Mouse (Mus musculus) ZHBTc4 (cell line): ENCODE measurements around the gene Creld1.
A peak's percentile ranks its signal among the peaks of the same experiment; 100 is the strongest.

ENCODE experiments used
- DNase-seq: peaks from one replicate; pipeline ENCODE4 v3.0.0-alpha.2; 2011; ENCODE audit warnings: low read depth, low spot score

Gene Creld1

DNA sequence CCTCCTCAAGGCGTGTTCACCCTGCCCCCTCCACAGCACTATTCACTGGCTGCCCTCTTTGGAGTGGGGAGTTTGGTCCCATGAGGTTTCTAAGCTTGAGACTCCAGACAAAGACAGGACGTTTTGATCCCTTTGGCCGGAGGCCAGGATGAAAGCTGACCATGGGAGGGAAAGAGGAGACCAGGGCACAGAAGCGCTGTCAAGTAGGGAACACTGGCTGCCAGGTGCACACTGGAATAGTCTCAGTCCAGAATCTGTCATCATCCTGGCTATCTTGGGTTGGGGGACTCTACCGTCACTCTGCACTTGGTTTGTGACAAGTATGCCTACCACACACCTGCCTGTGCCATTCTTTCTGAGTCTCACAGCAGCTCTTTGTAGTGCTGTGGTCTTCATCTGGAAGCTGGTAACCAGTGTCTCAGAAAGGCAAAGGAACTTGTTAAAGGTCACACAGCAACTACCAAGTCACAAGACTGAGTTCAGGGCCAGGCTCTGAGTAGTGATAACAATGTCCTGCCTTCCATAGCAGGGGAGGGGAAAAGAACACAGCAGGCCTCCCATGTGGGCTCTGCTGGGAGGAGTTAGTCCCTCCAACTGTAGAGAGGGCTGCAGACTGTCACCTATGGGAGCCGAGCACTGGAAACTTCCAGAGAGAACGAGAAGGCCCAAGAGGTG lies 25.3 kb downstream of the Creld1 start:
- peak; percentile 78 for DNase-seq

DNA sequence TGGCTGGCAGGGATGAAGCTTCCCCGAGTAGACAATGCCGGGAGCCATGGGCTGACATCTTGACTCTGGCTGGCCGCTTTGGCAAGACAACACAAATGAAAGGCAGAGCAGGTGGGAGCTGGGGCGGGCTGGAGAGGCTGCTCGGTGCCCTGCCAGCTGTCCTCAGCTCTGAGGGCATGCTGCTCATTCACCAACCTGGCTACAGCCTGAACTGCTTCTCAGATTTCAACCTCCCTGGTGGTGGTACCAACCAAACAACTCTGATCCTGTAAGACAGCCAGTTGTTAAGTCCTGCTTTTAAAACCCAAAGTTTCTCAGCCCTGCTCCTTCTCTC lies 25.8 kb downstream of the Creld1 start:
- DNase-seq = no peak

DNA sequence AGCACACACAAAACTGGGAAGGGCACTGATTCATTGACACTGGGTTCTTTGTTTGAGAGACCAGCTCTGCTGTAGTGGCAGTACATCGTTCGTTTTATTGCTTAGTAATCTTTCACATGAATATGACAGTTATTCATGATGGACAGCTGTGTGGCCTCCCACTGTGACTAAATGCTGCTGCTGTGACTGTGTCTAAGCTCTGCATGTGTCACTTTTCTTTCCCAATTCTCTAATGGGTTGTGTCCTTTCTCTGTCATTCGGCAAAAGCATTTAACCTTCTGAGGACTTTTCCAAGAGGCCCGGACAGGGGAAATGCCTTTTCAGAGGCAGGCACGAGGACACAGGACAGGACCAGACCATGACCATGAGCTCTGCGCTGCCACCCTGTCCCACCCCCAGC lies 30.8 kb downstream of the Creld1 start:
- DNase-seq = no peak

DNA sequence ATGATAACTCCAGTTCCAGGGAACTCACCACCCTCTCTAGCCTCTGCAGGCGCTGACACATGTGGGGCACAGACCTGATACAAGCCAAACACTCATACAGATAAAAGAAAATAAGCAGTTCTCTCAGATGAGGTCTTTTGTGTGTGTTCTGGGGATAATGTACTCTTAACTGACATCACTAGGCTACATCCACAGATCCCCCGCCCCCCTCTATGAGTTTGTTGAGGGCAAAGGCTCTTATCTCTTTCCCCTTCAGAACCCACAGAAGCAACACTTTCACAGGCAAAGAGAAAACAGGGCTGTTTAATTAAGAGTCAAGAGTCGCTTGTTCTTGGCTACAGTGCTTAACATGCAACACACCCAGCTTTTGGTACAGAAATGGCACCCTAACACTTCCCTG lies 31.5 kb downstream of the Creld1 start:
- no peak for DNase-seq

DNA sequence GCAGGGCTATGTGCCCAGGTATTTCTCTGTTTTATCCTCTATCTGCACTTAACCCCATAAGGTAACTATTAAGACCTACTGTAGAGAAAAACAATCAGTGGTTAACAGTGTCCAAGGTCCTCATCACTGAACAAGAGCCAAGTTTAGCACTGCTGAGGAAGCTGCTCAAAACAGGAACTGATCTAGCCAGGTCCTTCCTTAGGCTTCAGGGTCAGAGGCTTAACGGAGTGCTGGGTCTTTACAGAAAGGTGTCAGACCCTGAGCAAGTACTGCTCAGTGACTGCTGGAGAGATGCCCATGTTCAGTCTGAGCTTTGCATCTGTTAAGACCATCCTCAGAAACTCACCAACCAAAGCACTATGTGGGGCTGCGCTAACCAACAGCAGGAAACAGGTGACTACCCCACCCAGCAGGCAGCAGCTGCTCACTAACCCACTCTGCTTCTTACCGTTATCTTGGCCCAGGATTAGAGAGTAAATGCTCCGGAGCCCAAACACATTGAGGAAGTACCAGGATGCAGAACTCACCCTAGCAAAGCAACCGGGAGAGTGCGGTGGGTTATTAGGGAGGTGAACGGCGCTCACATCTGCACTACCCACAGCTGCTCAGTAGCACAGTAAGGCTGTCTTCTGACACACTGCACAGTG lies 34.5 kb downstream of the Creld1 start:
- DNase-seq = no peak

DNA sequence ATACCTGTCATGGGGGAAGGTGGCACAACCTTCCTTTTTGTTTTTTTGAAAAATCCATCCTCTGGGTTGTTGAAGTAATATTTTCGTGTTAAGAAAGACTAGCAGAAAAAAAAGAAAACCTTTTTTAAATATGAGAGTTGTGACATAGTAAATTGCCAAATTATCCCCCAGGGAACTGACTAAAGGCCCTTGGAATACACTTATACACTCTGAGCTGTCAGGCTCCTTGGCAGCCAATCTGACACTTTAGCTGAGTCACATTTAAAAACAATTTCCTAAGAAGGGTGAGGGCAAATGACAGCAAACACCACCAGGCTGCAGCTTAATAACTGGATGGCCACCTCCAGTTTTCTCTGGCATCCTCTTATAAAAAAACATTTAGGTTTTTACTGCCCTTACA lies 39.2 kb downstream of the Creld1 start:
- no peak for DNase-seq

DNA sequence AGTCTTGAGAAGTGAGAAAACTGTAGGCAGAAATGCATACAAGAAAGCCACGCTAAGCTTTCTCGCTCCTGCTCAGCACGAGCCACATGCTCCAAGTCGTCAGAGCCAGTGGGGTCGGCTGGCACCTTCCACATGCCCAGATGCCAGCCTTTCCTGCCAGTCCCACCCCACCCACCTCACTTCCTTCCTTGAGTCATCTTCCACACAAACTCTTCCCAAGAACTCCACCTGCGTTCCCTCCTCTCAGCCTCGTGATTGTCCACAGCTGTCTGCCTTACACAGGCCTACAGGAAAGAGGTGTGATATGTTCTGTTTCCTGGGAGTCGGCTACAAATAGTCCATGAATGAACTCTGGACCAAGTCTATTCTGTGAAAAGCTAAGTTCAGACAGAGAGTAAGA lies 40.3 kb downstream of the Creld1 start:
- no peak for DNase-seq

DNA sequence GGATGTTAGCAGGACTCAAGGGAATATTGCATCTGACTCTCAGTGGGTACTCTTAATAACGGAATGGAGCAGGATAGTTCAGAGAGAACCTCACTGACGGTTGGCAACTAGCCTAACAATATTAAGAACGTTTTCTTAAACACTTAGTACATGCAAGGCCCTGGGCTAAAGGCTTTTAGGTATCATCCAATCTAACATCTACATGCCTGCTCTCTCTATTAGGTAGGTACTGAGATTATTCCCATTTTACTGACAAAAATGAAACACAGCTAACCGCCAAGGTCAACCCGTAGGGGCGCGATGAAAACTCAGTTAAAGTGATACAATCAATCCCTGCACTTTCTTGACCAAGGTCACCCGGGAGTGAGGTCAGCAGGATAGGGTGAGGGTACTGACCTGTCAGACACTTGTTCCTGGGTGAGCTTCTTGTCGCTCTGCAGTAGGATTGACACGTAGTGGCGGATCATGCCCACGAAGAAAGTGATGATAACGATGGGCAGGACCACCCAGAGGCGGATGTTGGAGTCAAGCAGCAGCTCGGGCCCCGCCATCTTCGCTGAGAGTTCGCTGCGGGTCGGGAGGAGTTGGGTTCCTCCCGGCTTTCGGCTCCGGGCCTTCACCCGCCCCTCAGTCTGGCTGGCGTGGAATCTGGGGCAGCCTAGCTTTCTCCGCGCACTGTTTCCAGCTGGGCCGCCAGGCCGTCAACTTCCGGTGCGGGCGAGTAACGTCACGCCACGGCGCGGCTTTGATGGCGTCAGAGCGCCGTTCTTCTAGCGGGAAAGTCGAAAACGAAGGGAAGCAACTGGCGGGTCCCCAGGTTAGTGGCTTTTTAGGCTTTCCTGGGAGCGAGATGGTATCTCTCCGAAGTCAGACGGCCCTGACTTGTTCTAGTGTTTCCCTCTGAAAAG lies 48.1 kb downstream of the Creld1 start, which contains the start of the genes Emc3 and Fancd2:
Emc3 (minus strand) TSS at position 721 of the 908 bp plus-strand sequence.
Fancd2 (plus strand) TSS at position 751 of the 908 bp plus-strand sequence.
- peak; percentile 96 for DNase-seq

DNA sequence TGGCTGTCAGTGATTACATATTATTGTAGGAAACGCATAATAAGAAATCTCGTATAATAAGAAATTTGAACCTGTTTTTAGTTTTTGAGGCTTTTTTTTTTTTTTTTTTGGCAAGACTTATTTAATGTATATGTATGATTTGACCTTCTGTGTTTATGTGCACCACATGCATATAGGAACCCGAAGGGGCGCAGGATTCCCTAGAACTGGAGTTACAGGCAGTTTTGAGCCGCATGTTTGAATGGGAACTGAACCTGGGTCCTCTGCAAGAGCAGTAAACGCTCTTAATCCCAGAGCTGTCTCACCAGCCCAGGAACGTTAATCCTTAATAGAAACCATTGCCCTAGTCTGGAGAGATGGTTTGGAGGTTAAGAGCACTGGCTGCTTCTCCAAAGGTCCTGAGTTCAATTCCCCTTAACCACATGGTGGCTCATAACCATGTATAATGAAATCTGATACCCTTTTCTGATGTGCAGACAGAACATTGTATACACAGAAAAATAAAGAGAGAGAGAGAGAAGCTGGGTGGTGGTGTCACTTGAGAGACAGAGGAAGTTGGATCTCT lies 48.8 kb downstream of the Creld1 start:
- no peak for DNase-seq

DNA sequence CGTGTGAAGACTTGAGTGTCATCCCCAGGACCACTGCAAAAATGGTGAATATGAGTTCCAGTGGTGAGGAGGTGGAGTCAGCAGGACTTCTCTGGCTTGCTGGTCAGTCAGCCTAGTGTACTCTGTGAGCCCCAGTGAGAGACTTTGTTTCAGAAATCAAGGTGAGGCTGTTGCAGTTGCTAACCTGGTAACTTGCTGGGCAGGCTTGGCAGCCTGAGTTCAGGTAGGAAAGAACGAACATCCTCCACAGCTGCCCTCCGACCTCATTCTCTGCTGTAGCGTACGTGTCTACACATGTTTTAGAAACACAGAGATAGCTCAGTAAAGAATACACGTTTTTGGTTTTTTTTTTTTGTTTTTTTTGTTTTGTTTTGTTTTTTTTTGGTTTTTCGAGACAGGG lies 51.8 kb downstream of the Creld1 start:
- DNase-seq = no peak

DNA sequence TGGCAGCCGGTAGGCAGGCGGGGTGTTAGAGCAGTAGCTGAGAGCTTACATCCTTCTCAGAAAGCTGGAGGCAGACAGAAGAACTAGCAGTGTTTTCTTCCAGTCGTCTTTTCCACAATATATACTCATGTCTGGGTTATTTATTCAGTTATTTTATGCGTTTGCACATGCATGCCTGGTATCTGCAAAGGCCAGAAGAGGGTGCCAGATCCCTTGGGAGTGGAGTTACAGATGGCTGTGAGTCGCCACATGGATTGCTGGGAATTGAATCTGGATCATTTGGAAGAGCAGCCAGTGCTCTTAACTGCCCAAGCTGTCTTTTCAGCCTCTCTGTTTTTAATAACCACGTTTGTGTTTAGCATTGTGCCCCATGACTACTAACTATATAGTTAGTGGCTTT lies 58.5 kb downstream of the Creld1 start:
- no peak for DNase-seq
